Mouse (Mus musculus): Measurements from ENCODE around the gene Mapk10. TPM values are rescaled to one million over a fixed set of nuclear protein-coding genes. Genes with fewer than 3 reads are reported as not detected.

Gene Mapk10
- polyA plus RNA-seq, 1 experiment = not detected

DNA sequence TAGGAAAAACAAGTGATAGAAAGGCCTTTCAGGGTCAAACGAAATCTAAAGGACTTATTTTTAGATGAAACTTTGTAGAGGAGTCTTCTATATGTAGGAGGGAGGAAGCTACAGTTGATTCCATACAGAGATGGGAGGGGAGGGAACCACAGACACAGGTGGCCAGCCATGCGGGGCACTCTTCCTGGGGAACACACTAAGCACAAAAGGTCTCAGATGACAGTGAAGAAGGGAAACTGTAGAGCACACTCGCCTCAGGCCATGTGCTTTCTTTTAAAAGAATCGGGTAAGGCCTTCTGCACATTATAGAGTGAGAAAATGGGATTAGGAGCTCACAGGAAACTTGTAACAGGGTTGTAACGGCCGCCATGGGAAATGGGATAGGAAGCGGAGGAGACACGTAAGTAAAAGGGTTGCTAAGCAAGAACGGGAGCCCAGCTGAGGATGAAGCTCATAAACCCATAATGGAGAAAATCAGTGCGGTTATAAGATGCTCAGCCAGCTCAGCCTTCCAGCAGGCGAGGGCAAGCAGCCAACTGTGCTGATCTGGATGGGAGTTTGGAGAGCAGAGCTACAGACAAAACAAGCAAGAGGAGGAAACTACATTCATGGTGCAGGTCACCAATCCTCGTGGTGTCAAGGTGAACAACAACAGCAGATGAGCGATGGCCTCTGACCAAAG is 182.1 kb downstream of the Mapk10 start:
- no peaks in the 10 kb centered on the region for H3K4me1 ChIP-seq (ENCODE audit: control insufficient read depth, insufficient read depth, low read length)
- no peak overlapping the region for H3K4me3 ChIP-seq (ENCODE audit: low read depth, low read length)
- TF ChIP-seq EP300 (IDR thresholded peaks at IDR 0.05; ENCODE audit: insufficient read depth, low read depth, low read length) = no peak
- no peak for TF ChIP-seq POLR2A (IDR thresholded peaks at IDR 0.05; ENCODE audit: insufficient read depth, low read length)
- no peak for TF ChIP-seq CTCF (IDR thresholded peaks at IDR 0.05; ENCODE audit: low read depth, low read length)
- H3K27ac ChIP-seq (ENCODE audit: insufficient read depth, low read length) = no peak overlapping the region
- H3K27me3 ChIP-seq (ENCODE audit: control insufficient read depth, insufficient read depth, low read length, poor library complexity, severe bottlenecking) = no peaks in the 10 kb centered on the region
- H3K9ac ChIP-seq (ENCODE audit: low read depth, poor library complexity, severe bottlenecking) = no peak overlapping the region
- H3K9me3 ChIP-seq (replicated peaks; ENCODE audit: control insufficient read depth, insufficient read depth, low read length, poor library complexity, severe bottlenecking) = no peaks in the 10 kb centered on the region
- no peaks in the 10 kb centered on the region for H3K36me3 ChIP-seq (ENCODE audit: control insufficient read depth, insufficient read depth, low read length, poor library complexity, severe bottlenecking)

DNA sequence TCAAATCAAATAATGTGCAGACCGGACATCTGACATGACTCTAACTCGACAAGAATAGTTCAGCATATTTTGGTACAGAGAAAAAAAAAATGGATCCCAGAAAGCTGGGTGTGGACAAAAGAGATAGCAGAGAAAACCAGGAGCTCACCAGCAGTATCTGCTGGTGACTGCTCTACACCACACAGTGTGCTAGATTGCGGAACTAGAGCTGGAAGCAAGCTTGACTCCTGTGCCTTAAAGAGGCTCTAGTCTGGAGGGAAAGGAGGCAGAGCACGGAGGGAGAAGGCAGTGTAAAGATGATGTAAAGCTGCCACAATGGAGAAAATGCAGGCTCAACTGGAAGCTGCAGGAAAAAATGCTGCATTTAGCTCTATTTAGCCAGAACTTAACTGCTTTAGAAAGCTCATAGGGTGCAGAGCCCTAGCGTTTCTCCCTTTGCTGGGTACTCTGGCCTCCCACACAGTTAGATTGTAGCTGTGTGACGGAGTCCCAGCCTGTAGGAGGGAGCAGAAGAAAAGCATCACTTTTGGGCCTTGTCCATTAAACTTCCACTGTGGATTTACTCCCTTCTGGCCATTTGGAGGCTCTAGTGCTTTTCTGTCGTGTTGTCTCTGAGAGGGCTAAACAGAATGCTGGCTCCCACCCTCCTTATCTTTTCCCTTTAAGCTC is 188.5 kb downstream of the Mapk10 start:
- Histone ChIP-seq H3K4me3 (ENCODE audit: low read depth, low read length) (no peak overlapping the region), H3K4me1 (ENCODE audit: control insufficient read depth, insufficient read depth, low read length) (no peaks in the 10 kb centered on the region), H3K9me3 (replicated peaks; ENCODE audit: control insufficient read depth, insufficient read depth, low read length, poor library complexity, severe bottlenecking) (no peaks in the 10 kb centered on the region), H3K36me3 (ENCODE audit: control insufficient read depth, insufficient read depth, low read length, poor library complexity, severe bottlenecking) (no peaks in the 10 kb centered on the region), H3K27ac (ENCODE audit: insufficient read depth, low read length) (no peak overlapping the region), H3K9ac (ENCODE audit: low read depth, poor library complexity, severe bottlenecking) (no peak overlapping the region), H3K27me3 (ENCODE audit: control insufficient read depth, insufficient read depth, low read length, poor library complexity, severe bottlenecking) (no peaks in the 10 kb centered on the region)
- TF ChIP-seq CTCF (IDR thresholded peaks at IDR 0.05; ENCODE audit: low read depth, low read length) = no peak
- no peak for TF ChIP-seq POLR2A (IDR thresholded peaks at IDR 0.05; ENCODE audit: insufficient read depth, low read length)
- TF ChIP-seq EP300 (IDR thresholded peaks at IDR 0.05; ENCODE audit: insufficient read depth, low read depth, low read length) = no peak

DNA sequence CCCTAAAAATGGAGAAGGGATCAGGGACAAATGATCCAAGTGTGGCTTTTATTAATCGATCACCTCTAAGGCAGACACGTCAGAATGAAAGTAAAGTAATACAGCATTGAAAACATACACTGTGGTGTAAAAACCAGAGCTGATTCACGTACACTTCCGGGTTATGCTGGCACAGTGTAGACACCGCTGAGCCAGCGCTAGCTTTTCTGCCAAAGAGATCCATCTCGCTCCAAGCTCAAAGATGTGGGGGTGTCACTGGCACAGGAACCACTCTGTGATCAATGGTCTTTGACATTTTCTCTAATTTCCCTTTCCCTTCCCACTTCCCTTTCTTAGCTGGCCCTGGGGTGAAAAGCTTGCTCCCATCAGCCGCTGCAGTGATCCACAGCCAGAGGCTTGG is 189.7 kb downstream of the Mapk10 start:
- no peak overlapping the region for H3K9ac ChIP-seq (ENCODE audit: low read depth, poor library complexity, severe bottlenecking)
- H3K4me1 ChIP-seq (ENCODE audit: control insufficient read depth, insufficient read depth, low read length) = no peaks in the 10 kb centered on the region
- H3K9me3 ChIP-seq (replicated peaks; ENCODE audit: control insufficient read depth, insufficient read depth, low read length, poor library complexity, severe bottlenecking) = no peaks in the 10 kb centered on the region
- TF ChIP-seq EP300 (IDR thresholded peaks at IDR 0.05; ENCODE audit: insufficient read depth, low read depth, low read length) (no peak), POLR2A (IDR thresholded peaks at IDR 0.05; ENCODE audit: insufficient read depth, low read length) (no peak), CTCF (IDR thresholded peaks at IDR 0.05; ENCODE audit: low read depth, low read length) (no peak)
- no peaks in the 10 kb centered on the region for H3K27me3 ChIP-seq (ENCODE audit: control insufficient read depth, insufficient read depth, low read length, poor library complexity, severe bottlenecking)
- H3K4me3 ChIP-seq (ENCODE audit: low read depth, low read length) = no peak overlapping the region
- H3K36me3 ChIP-seq (ENCODE audit: control insufficient read depth, insufficient read depth, low read length, poor library complexity, severe bottlenecking) = no peaks in the 10 kb centered on the region
- no peak overlapping the region for H3K27ac ChIP-seq (ENCODE audit: insufficient read depth, low read length)

DNA sequence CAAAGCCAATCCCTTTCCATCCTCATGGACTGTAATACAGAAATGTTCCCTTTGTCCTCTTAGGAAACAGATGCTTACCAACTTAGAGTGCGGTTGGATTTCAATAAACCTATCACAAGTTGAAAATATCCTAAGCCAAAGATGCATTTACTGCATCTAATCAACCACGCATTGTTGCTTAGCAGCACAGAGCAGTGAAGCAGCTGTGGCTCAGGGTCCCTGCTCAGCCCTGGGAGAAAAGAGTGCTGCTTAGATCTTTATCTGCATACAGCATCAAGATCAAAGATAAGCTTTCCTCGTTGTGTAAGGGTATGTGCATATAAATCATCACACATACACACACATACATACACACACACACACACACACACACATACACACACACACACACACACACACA is 190.2 kb downstream of the Mapk10 start:
- Histone ChIP-seq H3K4me1 (ENCODE audit: control insufficient read depth, insufficient read depth, low read length) (no peaks in the 10 kb centered on the region), H3K4me3 (ENCODE audit: low read depth, low read length) (no peak overlapping the region), H3K9me3 (replicated peaks; ENCODE audit: control insufficient read depth, insufficient read depth, low read length, poor library complexity, severe bottlenecking) (no peaks in the 10 kb centered on the region), H3K9ac (ENCODE audit: low read depth, poor library complexity, severe bottlenecking) (no peak overlapping the region), H3K27ac (ENCODE audit: insufficient read depth, low read length) (no peak overlapping the region), H3K27me3 (ENCODE audit: control insufficient read depth, insufficient read depth, low read length, poor library complexity, severe bottlenecking) (no peaks in the 10 kb centered on the region), H3K36me3 (ENCODE audit: control insufficient read depth, insufficient read depth, low read length, poor library complexity, severe bottlenecking) (no peaks in the 10 kb centered on the region)
- no peak for TF ChIP-seq CTCF (IDR thresholded peaks at IDR 0.05; ENCODE audit: low read depth, low read length)
- no peak for TF ChIP-seq POLR2A (IDR thresholded peaks at IDR 0.05; ENCODE audit: insufficient read depth, low read length)
- no peak for TF ChIP-seq EP300 (IDR thresholded peaks at IDR 0.05; ENCODE audit: insufficient read depth, low read depth, low read length)

DNA sequence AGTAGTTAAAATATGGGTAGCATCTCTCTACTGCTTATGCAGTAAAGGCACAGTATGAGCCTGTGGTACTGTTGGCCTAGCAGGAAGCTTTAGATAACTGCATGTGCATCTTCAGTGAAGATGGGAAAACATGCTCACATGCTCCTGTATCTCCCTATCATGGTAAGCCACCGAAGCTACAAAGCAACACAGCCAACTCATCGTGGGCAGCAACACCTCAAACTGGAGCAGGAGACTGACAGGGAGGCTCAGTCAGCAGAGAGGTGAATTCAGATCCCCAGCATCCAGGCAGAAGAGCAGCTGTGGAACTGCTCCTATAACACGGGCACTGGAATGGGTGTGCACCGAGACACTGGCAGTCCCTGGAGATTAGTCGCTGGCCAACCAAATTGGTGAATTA is 191.0 kb downstream of the Mapk10 start:
- H3K27me3 ChIP-seq (ENCODE audit: control insufficient read depth, insufficient read depth, low read length, poor library complexity, severe bottlenecking) = no peaks in the 10 kb centered on the region
- H3K4me1 ChIP-seq (ENCODE audit: control insufficient read depth, insufficient read depth, low read length) = no peaks in the 10 kb centered on the region
- H3K27ac ChIP-seq (ENCODE audit: insufficient read depth, low read length) = no peak overlapping the region
- no peak for TF ChIP-seq EP300 (IDR thresholded peaks at IDR 0.05; ENCODE audit: insufficient read depth, low read depth, low read length)
- TF ChIP-seq CTCF (IDR thresholded peaks at IDR 0.05; ENCODE audit: low read depth, low read length) = no peak
- no peak for TF ChIP-seq POLR2A (IDR thresholded peaks at IDR 0.05; ENCODE audit: insufficient read depth, low read length)
- H3K9ac ChIP-seq (ENCODE audit: low read depth, poor library complexity, severe bottlenecking) = no peak overlapping the region
- no peaks in the 10 kb centered on the region for H3K9me3 ChIP-seq (replicated peaks; ENCODE audit: control insufficient read depth, insufficient read depth, low read length, poor library complexity, severe bottlenecking)
- H3K36me3 ChIP-seq (ENCODE audit: control insufficient read depth, insufficient read depth, low read length, poor library complexity, severe bottlenecking) = no peaks in the 10 kb centered on the region
- no peak overlapping the region for H3K4me3 ChIP-seq (ENCODE audit: low read depth, low read length)

DNA sequence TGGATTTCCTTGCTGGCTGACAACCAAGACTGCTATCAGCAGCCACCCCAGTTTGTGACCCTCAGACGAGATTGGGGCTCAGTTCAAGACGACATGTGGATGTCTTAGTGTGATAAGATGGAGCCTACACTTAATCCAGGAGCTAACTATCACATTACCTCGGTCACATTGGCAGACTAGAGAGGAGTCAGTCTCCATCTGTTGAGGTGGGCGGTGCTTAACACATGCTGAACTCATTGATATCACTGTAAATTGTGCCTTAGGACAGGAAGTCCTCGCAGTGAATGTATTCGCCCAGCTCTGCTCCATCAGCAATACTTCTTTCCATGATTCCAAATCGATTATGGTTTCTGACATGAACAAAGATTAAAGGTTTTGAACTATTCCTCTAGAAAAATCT is 193.5 kb downstream of the Mapk10 start:
- TF ChIP-seq EP300 (IDR thresholded peaks at IDR 0.05; ENCODE audit: insufficient read depth, low read depth, low read length) = no peak
- TF ChIP-seq POLR2A (IDR thresholded peaks at IDR 0.05; ENCODE audit: insufficient read depth, low read length) = no peak
- TF ChIP-seq CTCF (IDR thresholded peaks at IDR 0.05; ENCODE audit: low read depth, low read length) = no peak
- Histone ChIP-seq H3K9ac (ENCODE audit: low read depth, poor library complexity, severe bottlenecking) (no peak overlapping the region), H3K27ac (ENCODE audit: insufficient read depth, low read length) (no peak overlapping the region), H3K27me3 (ENCODE audit: control insufficient read depth, insufficient read depth, low read length, poor library complexity, severe bottlenecking) (no peaks in the 10 kb centered on the region), H3K9me3 (replicated peaks; ENCODE audit: control insufficient read depth, insufficient read depth, low read length, poor library complexity, severe bottlenecking) (no peaks in the 10 kb centered on the region), H3K4me1 (ENCODE audit: control insufficient read depth, insufficient read depth, low read length) (no peaks in the 10 kb centered on the region), H3K4me3 (ENCODE audit: low read depth, low read length) (no peak overlapping the region), H3K36me3 (ENCODE audit: control insufficient read depth, insufficient read depth, low read length, poor library complexity, severe bottlenecking) (no peaks in the 10 kb centered on the region)
